Mouse (Mus musculus) heart, embryonic 13.5 days (tissue): ENCODE data around the gene Rnaseh2a. TPM values are rescaled to one million over a fixed set of nuclear protein-coding genes. Genes with fewer than 3 reads are reported as not detected.

ENCODE experiments used
- ATAC-seq: fragments of 200-750 bp; cut with Nextera tagmentation; 2 replicates; pipeline ENCODE4 v1.8.0; 2017; ENCODE audit warnings: moderate TSS enrichment; ENCODE audit not compliant: insufficient number of reproducible peaks, low FRiP score, low TSS enrichment; ENCODE audit errors: extremely low read depth
- H3K27ac ChIP-seq: fragments of 300-500 bp; sonication (generic); replicated peaks from 2 replicates; pipeline ENCODE4 v1.5.1; 2015; ENCODE audit warnings: moderate library complexity, mild to moderate bottlenecking, inconsistent platforms
- H3K27me3 ChIP-seq: fragments of 300-500 bp; sonication (generic); replicated peaks from 2 replicates; pipeline ENCODE4 v1.6.1; 2015; ENCODE audit warnings: mild to moderate bottlenecking, inconsistent platforms
- H3K36me3 ChIP-seq: fragments of 300-500 bp; sonication (generic); 2 replicates; pipeline ENCODE4 v1.6.1; 2015; ENCODE audit warnings: mild to moderate bottlenecking, inconsistent platforms
- H3K4me1 ChIP-seq: fragments of 300-500 bp; sonication (generic); 2 replicates; pipeline ENCODE4 v1.6.1; 2015; ENCODE audit warnings: inconsistent platforms
- H3K4me2 ChIP-seq: fragments of 300-500 bp; sonication (generic); 2 replicates; pipeline ENCODE4 v1.6.1; 2015; ENCODE audit warnings: inconsistent platforms, mild to moderate bottlenecking, moderate library complexity
- H3K4me3 ChIP-seq: fragments of 300-500 bp; sonication (generic); 2 replicates; pipeline ENCODE4 v1.5.1; 2015; ENCODE audit warnings: moderate library complexity, mild to moderate bottlenecking, inconsistent platforms
- H3K9ac ChIP-seq: fragments of 300-500 bp; sonication (generic); 2 replicates; pipeline ENCODE4 v1.6.1; 2015; ENCODE audit warnings: inconsistent platforms, mild to moderate bottlenecking, moderate library complexity
- H3K9me3 ChIP-seq: fragments of 300-500 bp; sonication (generic); 2 replicates; pipeline ENCODE4 v1.6.1; 2016; ENCODE audit warnings: inconsistent platforms
- WGBS: fragments of 180-500 bp; shearing (Covaris S2); methylation state at CpG from one replicate; pipeline ENCODE4 v1.1.7; 2015; ENCODE audit warnings: mixed read lengths; 5-methylcytosine and 5-hydroxymethylcytosine counted together
- polyA plus RNA-seq: library from polyadenylated mRNA; unstranded; fragments of >200 nt; fragmentation: Nextera tagmentation; extraction: Ambion mirVana; gene quantifications from 2 replicates; pipeline ENCODE4 v1.2.1, GENCODE M21; 2015

Gene Rnaseh2a
- polyA plus RNA-seq, 1 experiment from 2014 or later, result 82.8 TPM

GRCm38 (mm10) chr8:84981644-84982498 lies 12.3 kb upstream of the Rnaseh2a start:
- peaks cover 81% of the 10 kb centered on the region for H3K4me1 ChIP-seq
- H3K9me3 ChIP-seq, result no peaks in the 10 kb centered on the region
- H3K9ac ChIP-seq, result no peak overlapping the region
- peak overlapping the region; percentile 90; the same call in 1 of the 2 replicates for H3K27ac ChIP-seq
- 70% methylated on average over 15 of the region's 15 CpGs for WGBS
- ATAC-seq, result no peak
- no peak overlapping the region for H3K4me3 ChIP-seq
- no peak overlapping the region for H3K4me2 ChIP-seq
- peaks cover 6% of the 10 kb centered on the region for H3K27me3 ChIP-seq
- H3K36me3 ChIP-seq, result no peaks in the 10 kb centered on the region

- Histone ChIP-seq H3K4me1 (peaks cover 79% of the 10 kb centered on the region), H3K4me3 (peak overlapping the region; percentile 73), H3K27me3 (no peaks in the 10 kb centered on the region), H3K4me2 (peak overlapping the region; percentile 99), H3K27ac (peak overlapping the region; percentile 90), H3K9ac (peak overlapping the region; percentile 88), H3K36me3 (no peaks in the 10 kb centered on the region), H3K9me3 (no peaks in the 10 kb centered on the region)
- no peak for ATAC-seq
- WGBS, result 29% methylated on average over 11 of the region's 11 CpGs
These were observed 11.2 kb upstream of the Rnaseh2a start for GRCm38 (mm10) chr8:84980622-84981358.

- peak; percentile 6; the same call in 1 of the 2 replicates for ATAC-seq
These were observed 10.2 kb upstream of the Rnaseh2a start for GRCm38 (mm10) chr8:84979599-84980421.

GRCm38 (mm10) chr8:84978248-84978940 lies 8.8 kb upstream of the Rnaseh2a start, which contains the start of gene Junb:
TSS of gene Junb (minus strand) at chr8:84978718.
- under 1% methylated on average over 63 of the region's 63 CpGs for WGBS

More at GRCm38 (mm10) chr8:84979599-84980421, 10.2 kb upstream of the Rnaseh2a start:
- H3K9me3 ChIP-seq, result no peaks in the 10 kb centered on the region
- peak overlapping the region; percentile 88 for H3K9ac ChIP-seq
- H3K4me1 ChIP-seq, result peaks cover 78% of the 10 kb centered on the region
- H3K27ac ChIP-seq, result peak overlapping the region; percentile 90
- H3K27me3 ChIP-seq, result no peaks in the 10 kb centered on the region
- peak overlapping the region; percentile 99 for H3K4me2 ChIP-seq
- peak overlapping the region; percentile 73 for H3K4me3 ChIP-seq
- peaks cover 6% of the 10 kb centered on the region for H3K36me3 ChIP-seq
- 1% methylated on average over 42 of the region's 42 CpGs for WGBS

GRCm38 (mm10) chr8:84977435-84978247 lies 8.1 kb upstream of the Rnaseh2a start:
- H3K9ac ChIP-seq, result peak overlapping the region; percentile 88
- peak overlapping the region; percentile 73 for H3K4me3 ChIP-seq
- WGBS, result 1% methylated on average over 70 of the region's 70 CpGs
- no peaks in the 10 kb centered on the region for H3K27me3 ChIP-seq
- peak overlapping the region; percentile 90 for H3K27ac ChIP-seq
- no peaks in the 10 kb centered on the region for H3K9me3 ChIP-seq
- peaks cover 27% of the 10 kb centered on the region for H3K36me3 ChIP-seq
- ATAC-seq, result no peak
- peaks cover 73% of the 10 kb centered on the region for H3K4me1 ChIP-seq
- H3K4me2 ChIP-seq, result peak overlapping the region; percentile 99

More at GRCm38 (mm10) chr8:84978248-84978940, 8.8 kb upstream of the Rnaseh2a start, which contains the start of gene Junb:
- ATAC-seq, result peak; percentile 52
- Histone ChIP-seq H3K27ac (peak within 1 kb of the TSS; percentile 90), H3K9ac (peak within 1 kb of the TSS; percentile 88), H3K9me3 (no peaks in the 10 kb centered on the region), H3K4me2 (peak within 1 kb of the TSS; percentile 99), H3K4me3 (peak within 1 kb of the TSS; percentile 73), H3K36me3 (peaks cover 20% of the 10 kb centered on the region), H3K4me1 (peaks cover 73% of the 10 kb centered on the region), H3K27me3 (no peaks in the 10 kb centered on the region)

- no peak for ATAC-seq
- Histone ChIP-seq H3K4me3 (peak overlapping the region; percentile 73), H3K9ac (peak overlapping the region; percentile 88), H3K4me1 (peaks cover 69% of the 10 kb centered on the region), H3K4me2 (peak overlapping the region; percentile 99), H3K27ac (peak overlapping the region; percentile 90), H3K9me3 (no peaks in the 10 kb centered on the region), H3K27me3 (no peaks in the 10 kb centered on the region), H3K36me3 (peaks cover 35% of the 10 kb centered on the region)
- WGBS, result 3% methylated on average over 25 of the region's 25 CpGs
These were observed 7.3 kb upstream of the Rnaseh2a start for GRCm38 (mm10) chr8:84976763-84977434.

GRCm38 (mm10) chr8:84976031-84976762 lies 6.6 kb upstream of the Rnaseh2a start:
- Histone ChIP-seq H3K27ac (peak overlapping the region; percentile 90), H3K27me3 (no peaks in the 10 kb centered on the region), H3K4me3 (peak overlapping the region; percentile 73), H3K9me3 (no peaks in the 10 kb centered on the region), H3K4me1 (peaks cover 63% of the 10 kb centered on the region), H3K36me3 (peaks cover 42% of the 10 kb centered on the region), H3K4me2 (peak overlapping the region; percentile 99), H3K9ac (peak overlapping the region; percentile 88)
- ATAC-seq, result peak; percentile 75
- WGBS, result under 1% methylated on average over 58 of the region's 61 CpGs

GRCm38 (mm10) chr8:84975434-84975833 lies 5.9 kb upstream of the Rnaseh2a start:
- peak overlapping the region; percentile 99 for H3K4me2 ChIP-seq
- no peak for ATAC-seq
- peaks cover 63% of the 10 kb centered on the region for H3K4me1 ChIP-seq
- H3K9ac ChIP-seq, result peak overlapping the region; percentile 88
- H3K36me3 ChIP-seq, result peaks cover 49% of the 10 kb centered on the region
- no peaks in the 10 kb centered on the region for H3K9me3 ChIP-seq
- WGBS, result 38% methylated on average over 7 of the region's 7 CpGs
- H3K27ac ChIP-seq, result peak overlapping the region; percentile 90
- H3K27me3 ChIP-seq, result no peaks in the 10 kb centered on the region
- peak overlapping the region; percentile 73 for H3K4me3 ChIP-seq
